Mouse (Mus musculus) mature B cell (primary cell): Measurements from ENCODE around the gene Olfr115.

ENCODE experiments used
- in situ Hi-C: fragments of 300-500 bp; cut with MboI; formaldehyde crosslinking; loops from 2 replicates; pipeline ENCODE4 v1.14.3; 2019

Gene Olfr115

DNA sequence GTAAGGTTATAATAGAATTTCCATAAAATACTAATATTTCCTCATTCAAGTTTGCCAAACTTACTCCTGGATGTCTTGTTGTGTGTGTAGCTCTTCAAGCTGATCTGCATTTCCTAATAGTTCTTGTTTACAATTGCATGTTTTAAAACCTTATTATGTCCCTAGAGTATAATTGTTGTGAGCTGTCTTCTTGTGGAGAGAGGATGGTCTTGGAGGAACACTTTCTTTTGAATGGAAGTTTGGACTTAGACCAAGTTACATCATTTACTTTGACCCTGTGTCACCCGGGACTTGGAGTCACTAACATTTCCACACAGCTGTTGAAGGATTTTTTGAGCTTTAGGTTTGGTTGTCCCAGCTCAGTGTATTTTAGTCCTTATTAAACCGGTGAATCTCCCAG lies at the start of gene Olfr115, which contains the start of gene Olfr116:
Gene Olfr115 (minus strand): TSS at position 101 of the 400 bp plus-strand sequence.
Gene Olfr116 (minus strand): TSS at position 191 of the 400 bp plus-strand sequence.
- in situ Hi-C loops: no loop called here

DNA sequence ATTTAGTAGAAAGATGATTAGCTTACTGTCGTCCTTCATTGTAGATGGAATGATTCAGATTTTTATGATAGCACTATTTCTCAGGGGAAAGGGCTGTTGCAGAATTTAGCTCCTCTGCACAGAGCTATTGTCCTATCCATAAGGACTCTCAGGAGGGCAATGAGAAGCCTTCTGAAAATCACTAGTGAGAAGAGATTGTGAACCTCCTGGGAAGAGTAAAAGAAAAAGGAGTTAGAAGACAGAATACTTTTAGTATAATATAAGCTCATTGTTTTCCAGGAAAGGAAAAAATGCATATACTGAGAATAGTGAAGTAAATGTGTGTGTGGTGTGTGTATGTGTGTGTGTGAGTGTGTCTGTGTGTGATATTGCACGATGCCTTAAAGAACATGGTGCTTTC lies 39.8 kb upstream of the Olfr115 start, which contains the start of gene Olfr118:
Gene Olfr118 (plus strand): TSS at position 301 of the 400 bp plus-strand sequence.
- in situ Hi-C loops: no loop called here

DNA sequence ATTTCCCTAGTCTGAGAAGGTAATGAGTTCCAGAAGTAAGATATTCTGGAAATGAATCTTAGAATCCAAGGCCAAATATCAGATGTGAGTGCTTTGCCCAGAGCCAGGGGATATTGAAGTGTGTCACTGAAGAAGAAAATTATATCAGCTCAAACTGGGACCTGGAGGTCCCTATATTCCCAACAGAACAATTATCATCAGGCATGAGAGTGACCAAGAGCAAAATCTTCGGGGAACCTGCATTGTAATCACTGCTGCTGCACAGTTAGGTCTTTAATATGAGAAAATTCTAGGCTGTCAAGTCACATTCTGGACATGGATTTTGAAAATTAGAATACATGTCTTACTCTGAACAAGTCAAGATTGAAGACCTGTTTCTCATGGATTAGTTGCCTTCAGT lies 36.8 kb upstream of the Olfr115 start, which contains the start of gene Olfr117:
Gene Olfr117 (minus strand): TSS at position 101 of the 400 bp plus-strand sequence.
- in situ Hi-C loops: no loop called here

DNA sequence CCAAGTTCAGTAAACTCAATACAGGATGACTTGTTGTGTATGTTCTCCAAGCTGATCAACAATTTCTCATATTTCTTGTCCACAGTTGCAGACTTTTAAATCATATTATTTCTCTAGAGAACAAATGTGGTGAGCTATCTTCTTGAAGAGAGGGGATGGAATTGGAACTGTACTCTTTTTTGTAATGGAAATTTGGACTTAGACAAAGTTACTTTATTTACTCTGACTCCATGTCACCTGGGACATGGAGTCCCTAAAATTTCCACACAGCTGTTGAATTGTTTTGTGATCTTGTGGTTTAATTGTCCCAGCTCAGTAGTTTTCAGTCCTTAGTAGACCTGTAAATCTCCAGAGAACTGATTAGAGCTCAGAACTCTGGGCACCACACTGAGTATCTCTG lies 34.3 kb downstream of the Olfr115 start, which contains the start of gene Olfr114:
Gene Olfr114 (minus strand): TSS at position 101 of the 400 bp plus-strand sequence.
- in situ Hi-C loops: no loop called here

DNA sequence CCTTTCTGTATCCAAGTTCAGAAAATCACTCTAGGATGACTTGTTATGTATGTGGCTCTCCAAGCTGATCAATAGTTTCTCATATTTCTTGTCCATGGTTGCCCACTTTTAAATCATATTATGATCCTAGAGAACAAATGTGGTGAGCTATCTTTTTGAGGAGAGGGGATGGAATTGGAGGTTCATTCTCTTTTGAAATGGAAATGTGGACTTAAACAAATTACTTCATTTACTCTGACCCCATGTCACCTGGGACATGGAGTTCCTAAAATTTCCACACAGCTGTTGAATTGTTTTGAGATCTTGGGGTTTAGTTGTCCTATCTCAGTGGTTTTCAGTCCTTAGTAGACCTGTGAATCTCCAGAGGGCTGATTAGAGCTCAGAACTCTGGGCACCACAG lies 49.3 kb downstream of the Olfr115 start, which contains the start of gene Olfr113:
Gene Olfr113 (minus strand): TSS at position 101 of the 400 bp plus-strand sequence.
- in situ Hi-C loops: no loop called here

DNA sequence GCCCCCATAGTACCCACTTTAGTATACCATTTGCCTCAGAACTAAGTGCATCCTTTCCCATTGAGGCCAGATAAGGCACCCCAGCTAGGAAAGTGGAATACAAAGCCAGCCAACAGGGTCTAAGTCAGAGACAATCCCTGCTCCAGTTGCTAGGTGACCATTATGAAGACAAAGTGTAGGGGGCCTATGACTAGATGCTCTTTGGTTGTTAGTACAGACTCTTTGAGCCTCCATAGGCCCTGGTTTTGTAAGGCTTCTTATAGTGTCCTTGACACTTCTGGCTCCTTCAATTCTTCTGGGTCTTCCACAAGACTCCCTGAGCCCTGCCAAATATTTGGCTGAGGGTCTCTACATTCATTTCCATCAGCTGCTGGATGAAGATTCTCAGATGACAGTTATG lies 57.6 kb downstream of the Olfr115 start, which contains the start of gene Olfr112:
Gene Olfr112 (minus strand): TSS at position 101 of the 400 bp plus-strand sequence.
- in situ Hi-C loops: no loop called here
